Mouse (Mus musculus): ENCODE measurements around the gene Apoe. TPM values are rescaled to one million over a fixed set of nuclear protein-coding genes. Genes with fewer than 3 reads are reported as not detected.

Gene Apoe
- polyA plus RNA-seq, 1 experiment from 2014 or later = 20,761 TPM

GRCm38 (mm10) chr7:19705271-19705670, 6.3 kb upstream of the Apoe start:
- Histone ChIP-seq H3K36me3 (ENCODE audit: inconsistent target) (peaks cover 28% of the 10 kb centered on the region; the same call in 1 of the 2 replicates), H3K79me2 (ENCODE audit: inconsistent target) (no peaks in the 10 kb centered on the region; the same call in 1 of the 2 replicates), H3K27ac (no peak overlapping the region), H3K4me3 (ENCODE audit: inconsistent target) (no peak overlapping the region)
- 96% methylated on average over 7 of the region's 7 CpGs for WGBS (ENCODE audit: missing documents)

- Histone ChIP-seq H3K79me2 (ENCODE audit: inconsistent target) (no peaks in the 10 kb centered on the region; the same call in 1 of the 2 replicates), H3K27ac (no peak overlapping the region), H3K36me3 (ENCODE audit: inconsistent target) (peaks cover 21% of the 10 kb centered on the region; the same call in 1 of the 2 replicates), H3K4me3 (ENCODE audit: inconsistent target) (no peak overlapping the region)
- 95% methylated on average over 4 of the region's 4 CpGs for WGBS (ENCODE audit: missing documents)
Measured at GRCm38 (mm10) chr7:19704475-19704874, 5.5 kb upstream of the Apoe start.

- Histone ChIP-seq H3K4me3 (ENCODE audit: inconsistent target) (no peak overlapping the region), H3K36me3 (ENCODE audit: inconsistent target) (peaks cover 10% of the 10 kb centered on the region; the same call in 1 of the 2 replicates), H3K79me2 (ENCODE audit: inconsistent target) (peaks cover 9% of the 10 kb centered on the region; the same call in 1 of the 2 replicates), H3K27ac (no peak overlapping the region)
- 94% methylated on average over 16 of the region's 16 CpGs for WGBS (ENCODE audit: missing documents)
Measured at GRCm38 (mm10) chr7:19702859-19703555, 4.0 kb upstream of the Apoe start.

- 47% methylated on average over 20 of the region's 22 CpGs for WGBS (ENCODE audit: missing documents)
- Histone ChIP-seq H3K36me3 (ENCODE audit: inconsistent target) (peaks cover 2% of the 10 kb centered on the region; the same call in 1 of the 2 replicates), H3K27ac (peak overlapping the region; percentile 72), H3K79me2 (ENCODE audit: inconsistent target) (peaks cover 25% of the 10 kb centered on the region; the same call in 1 of the 2 replicates), H3K4me3 (ENCODE audit: inconsistent target) (no peak overlapping the region)
Measured at GRCm38 (mm10) chr7:19701069-19701761, 2.2 kb upstream of the Apoe start.

GRCm38 (mm10) chr7:19700299-19701068, 1.5 kb upstream of the Apoe start:
- Histone ChIP-seq H3K36me3 (ENCODE audit: inconsistent target) (peaks cover 4% of the 10 kb centered on the region; the same call in 1 of the 2 replicates), H3K4me3 (ENCODE audit: inconsistent target) (no peak overlapping the region), H3K27ac (peak overlapping the region; percentile 72), H3K79me2 (ENCODE audit: inconsistent target) (peaks cover 30% of the 10 kb centered on the region; the same call in 1 of the 2 replicates)
- 75% methylated on average over 12 of the region's 12 CpGs for WGBS (ENCODE audit: missing documents)

- H3K36me3 ChIP-seq (ENCODE audit: inconsistent target) = peaks cover 4% of the 10 kb centered on the region; the same call in 1 of the 2 replicates
Measured at GRCm38 (mm10) chr7:19699827-19700148, 800 bp upstream of the Apoe start.

GRCm38 (mm10) chr7:19697949-19698906, 760 bp downstream of the Apoe start:
- H3K36me3 ChIP-seq (ENCODE audit: inconsistent target) = peaks cover 4% of the 10 kb centered on the region; the same call in 1 of the 2 replicates
- peak overlapping the region; percentile 21 for H3K4me3 ChIP-seq (ENCODE audit: inconsistent target)
- peaks cover 30% of the 10 kb centered on the region; the same call in 1 of the 2 replicates for H3K79me2 ChIP-seq (ENCODE audit: inconsistent target)
- H3K27ac ChIP-seq = peak overlapping the region; percentile 72
- 34% methylated on average over 28 of the region's 28 CpGs for WGBS (ENCODE audit: missing documents)

More at GRCm38 (mm10) chr7:19699827-19700148, 800 bp upstream of the Apoe start:
- H3K4me3 ChIP-seq (ENCODE audit: inconsistent target) = no peak overlapping the region
- H3K79me2 ChIP-seq (ENCODE audit: inconsistent target) = peaks cover 30% of the 10 kb centered on the region; the same call in 1 of the 2 replicates
- WGBS (ENCODE audit: missing documents) = 43% methylated on average over 4 of the region's 4 CpGs
- H3K27ac ChIP-seq = peak overlapping the region; percentile 72

- H3K27ac ChIP-seq = no peak overlapping the region
Measured at GRCm38 (mm10) chr7:19696336-19696873, 2.6 kb downstream of the Apoe start.

GRCm38 (mm10) chr7:19695881-19696280, 3.1 kb downstream of the Apoe start:
- peaks cover 4% of the 10 kb centered on the region; the same call in 1 of the 2 replicates for H3K36me3 ChIP-seq (ENCODE audit: inconsistent target)
- peaks cover 30% of the 10 kb centered on the region; the same call in 1 of the 2 replicates for H3K79me2 ChIP-seq (ENCODE audit: inconsistent target)
- 92% methylated on average over 6 of the region's 6 CpGs for WGBS (ENCODE audit: missing documents)
- H3K4me3 ChIP-seq (ENCODE audit: inconsistent target) = no peak overlapping the region
- H3K27ac ChIP-seq = peak overlapping the region; percentile 55; the same call in 1 of the 2 replicates

More at GRCm38 (mm10) chr7:19696336-19696873, 2.6 kb downstream of the Apoe start:
- H3K36me3 ChIP-seq (ENCODE audit: inconsistent target) = peaks cover 4% of the 10 kb centered on the region; the same call in 1 of the 2 replicates
- H3K4me3 ChIP-seq (ENCODE audit: inconsistent target) = no peak overlapping the region
- H3K79me2 ChIP-seq (ENCODE audit: inconsistent target) = peaks cover 30% of the 10 kb centered on the region; the same call in 1 of the 2 replicates
- 95% methylated on average over 34 of the region's 34 CpGs for WGBS (ENCODE audit: missing documents)

GRCm38 (mm10) chr7:19695213-19695594, 3.8 kb downstream of the Apoe start:
- H3K36me3 ChIP-seq (ENCODE audit: inconsistent target) = peaks cover 4% of the 10 kb centered on the region; the same call in 1 of the 2 replicates
- peaks cover 30% of the 10 kb centered on the region; the same call in 1 of the 2 replicates for H3K79me2 ChIP-seq (ENCODE audit: inconsistent target)
- H3K27ac ChIP-seq = peak overlapping the region; percentile 55
- H3K4me3 ChIP-seq (ENCODE audit: inconsistent target) = no peak overlapping the region
- WGBS (ENCODE audit: missing documents) = 30% methylated on average over 8 of the region's 8 CpGs

- Histone ChIP-seq H3K27ac (peak overlapping the region; percentile 55), H3K36me3 (ENCODE audit: inconsistent target) (peaks cover 4% of the 10 kb centered on the region; the same call in 1 of the 2 replicates), H3K4me3 (ENCODE audit: inconsistent target) (no peak overlapping the region), H3K79me2 (ENCODE audit: inconsistent target) (peaks cover 30% of the 10 kb centered on the region; the same call in 1 of the 2 replicates)
- WGBS (ENCODE audit: missing documents) = 83% methylated on average over 10 of the region's 10 CpGs
Measured at GRCm38 (mm10) chr7:19694336-19695212, 4.4 kb downstream of the Apoe start.

GRCm38 (mm10) chr7:19693421-19693820, 5.6 kb downstream of the Apoe start:
- Histone ChIP-seq H3K36me3 (ENCODE audit: inconsistent target) (peaks cover 4% of the 10 kb centered on the region; the same call in 1 of the 2 replicates), H3K79me2 (ENCODE audit: inconsistent target) (peaks cover 25% of the 10 kb centered on the region; the same call in 1 of the 2 replicates), H3K27ac (peak overlapping the region; percentile 55), H3K4me3 (ENCODE audit: inconsistent target) (no peak overlapping the region)
- WGBS (ENCODE audit: missing documents) = 18% methylated on average over 9 of the region's 10 CpGs
